Mouse (Mus musculus) cerebellum, adult 9-10 months (tissue): ENCODE measurements around the gene Alkbh6.

Source experiments
- DNase-seq: peaks from one replicate; pipeline ENCODE4 v3.0.0; 2022

The Alkbh6 gene

GRCm38 (mm10) chr7:30296816-30297215, 11.7 kb upstream of the Alkbh6 start:
- no peak for DNase-seq

- DNase-seq = no peak
These were observed 11.3 kb upstream of the Alkbh6 start for GRCm38 (mm10) chr7:30297266-30297665.

- peak; percentile 74 for DNase-seq
These were observed 7.6 kb upstream of the Alkbh6 start for GRCm38 (mm10) chr7:30300914-30301313.

GRCm38 (mm10) chr7:30306083-30306779, 2.3 kb upstream of the Alkbh6 start:
- no peak for DNase-seq

- DNase-seq = peak; percentile 54
These were observed 1.0 kb downstream of the Alkbh6 start for GRCm38 (mm10) chr7:30309395-30310129.

GRCm38 (mm10) chr7:30310136-30310535, 1.6 kb downstream of the Alkbh6 start:
- no peak for DNase-seq

- DNase-seq = no peak
These were observed 5.3 kb downstream of the Alkbh6 start for GRCm38 (mm10) chr7:30313666-30314320.

GRCm38 (mm10) chr7:30314721-30315155, 6.2 kb downstream of the Alkbh6 start, which contains the start of gene Syne4:
Gene Syne4 (plus strand): TSS chr7:30314807.
- DNase-seq = peak; percentile 55

- DNase-seq = no peak
These were observed 7.3 kb downstream of the Alkbh6 start for GRCm38 (mm10) chr7:30315559-30316529.

GRCm38 (mm10) chr7:30318142-30318541, 9.6 kb downstream of the Alkbh6 start:
- no peak for DNase-seq

- DNase-seq = no peak
These were observed 12.4 kb downstream of the Alkbh6 start for GRCm38 (mm10) chr7:30320946-30321345.

GRCm38 (mm10) chr7:30321539-30322284, 13.2 kb downstream of the Alkbh6 start, which contains the start of gene E130208F15Rik:
Gene E130208F15Rik (plus strand): TSS chr7:30321740.
- peak; percentile 85 for DNase-seq

- peak; percentile 98 for DNase-seq
These were observed 13.8 kb downstream of the Alkbh6 start for GRCm38 (mm10) chr7:30322285-30322667.

- no peak for DNase-seq
These were observed 14.3 kb downstream of the Alkbh6 start for GRCm38 (mm10) chr7:30322865-30323264.

- no peak for DNase-seq
These were observed 15.3 kb downstream of the Alkbh6 start, which contains the start of gene Sdhaf1 for GRCm38 (mm10) chr7:30323795-30324194. Gene Sdhaf1 (minus strand): TSS chr7:30323895.

- DNase-seq = peak; percentile 63
These were observed 15.9 kb downstream of the Alkbh6 start for GRCm38 (mm10) chr7:30324300-30324944.

GRCm38 (mm10) chr7:30325364-30325763, 16.8 kb downstream of the Alkbh6 start:
- peak; percentile 81 for DNase-seq

- DNase-seq = no peak
These were observed 17.9 kb downstream of the Alkbh6 start for GRCm38 (mm10) chr7:30326427-30326826.

GRCm38 (mm10) chr7:30327140-30327539, 18.6 kb downstream of the Alkbh6 start:
- DNase-seq = peak; percentile 98

- DNase-seq = no peak
These were observed 19.9 kb downstream of the Alkbh6 start for GRCm38 (mm10) chr7:30328379-30328778.

- DNase-seq = peak; percentile 99
These were observed 23.4 kb downstream of the Alkbh6 start for GRCm38 (mm10) chr7:30331887-30332286.
